Mouse (Mus musculus) skeletal muscle tissue, adult 2 months (tissue): ENCODE measurements around the gene Grb2.
A peak's percentile ranks its signal among the peaks of the same experiment; 100 is the strongest.

Experiments
- DNase-seq: peaks from one replicate; pipeline ENCODE4 v3.0.0-alpha.2; 2012; ENCODE audit warnings: low read depth, low spot score

Gene Grb2

DNA sequence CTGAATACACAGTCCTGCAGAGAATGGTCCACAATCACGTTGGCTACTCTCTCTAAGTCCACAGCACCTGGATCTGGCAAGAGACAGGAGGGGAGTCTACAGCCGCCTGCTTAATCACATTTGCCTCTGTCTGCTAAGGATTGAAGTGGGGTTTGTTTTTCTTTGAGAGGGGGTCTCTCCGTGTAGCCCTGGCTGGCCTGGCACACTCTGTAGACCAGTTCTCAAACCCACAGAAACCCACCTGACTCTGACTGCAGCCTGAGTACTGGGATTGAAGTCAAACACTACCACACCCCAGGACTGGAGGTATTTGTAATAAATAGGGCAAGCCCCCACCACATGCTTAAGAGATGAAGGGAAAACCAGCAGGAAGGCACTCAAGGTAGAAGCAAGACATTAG is 98.8 kb downstream of the Grb2 start:
- no peak for DNase-seq

GRCm38 (mm10) chr11:115608421-115609399 is 99.7 kb downstream of the Grb2 start:
- DNase-seq, result no peak

- no peak for DNase-seq
Measured at GRCm38 (mm10) chr11:115606733-115607132, 101.7 kb downstream of the Grb2 start.

DNA sequence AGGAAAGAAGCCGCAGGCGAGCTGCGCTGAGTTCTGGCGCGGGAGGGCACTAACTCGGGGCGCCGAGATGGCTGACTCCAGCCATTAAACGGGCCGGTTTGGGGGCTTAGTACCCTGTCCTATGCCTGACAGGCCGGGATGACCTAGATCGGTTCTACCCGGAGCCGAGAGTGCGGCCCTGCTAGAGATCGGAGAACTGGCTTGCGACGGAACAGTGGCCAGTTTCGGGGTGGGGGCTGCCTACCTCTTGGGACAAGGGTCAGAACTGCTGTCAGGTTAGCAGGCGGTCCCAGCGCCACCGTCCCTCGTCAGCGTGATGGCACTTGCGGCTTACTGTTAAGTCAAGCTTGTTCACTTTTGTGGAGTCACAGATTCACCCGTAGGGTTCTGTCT is 104.1 kb downstream of the Grb2 start:
- DNase-seq, result no peak

- DNase-seq, result peak; percentile 84
Measured at GRCm38 (mm10) chr11:115603476-115604303, 104.7 kb downstream of the Grb2 start, which contains the start of the genes Mrps7 and Gga3. Gene Mrps7, plus strand, starts transcription at chr11:115603925. Gene Gga3, minus strand, starts transcription at chr11:115604051.

- no peak for DNase-seq
Measured at GRCm38 (mm10) chr11:115603128-115603475, 105.3 kb downstream of the Grb2 start.

DNA sequence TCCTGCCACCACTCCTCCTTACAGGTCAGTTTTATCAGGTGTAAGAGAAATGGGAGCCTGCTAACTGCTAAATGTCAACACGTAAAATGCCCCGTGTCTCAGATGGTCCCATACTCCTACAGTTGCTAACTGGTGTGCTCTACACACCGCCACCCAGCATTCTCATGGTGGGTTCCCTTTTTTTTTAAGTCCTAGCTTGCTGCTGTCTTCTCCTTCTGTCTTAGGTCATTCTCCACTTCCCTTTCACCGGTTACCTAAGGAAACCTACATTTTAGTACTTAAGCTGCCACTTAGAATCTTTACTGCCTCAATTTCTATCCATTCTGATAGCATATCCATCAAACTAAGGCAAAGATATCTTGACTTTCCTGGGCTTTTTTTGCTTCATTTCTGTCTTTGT is 107.2 kb downstream of the Grb2 start:
- no peak for DNase-seq

DNA sequence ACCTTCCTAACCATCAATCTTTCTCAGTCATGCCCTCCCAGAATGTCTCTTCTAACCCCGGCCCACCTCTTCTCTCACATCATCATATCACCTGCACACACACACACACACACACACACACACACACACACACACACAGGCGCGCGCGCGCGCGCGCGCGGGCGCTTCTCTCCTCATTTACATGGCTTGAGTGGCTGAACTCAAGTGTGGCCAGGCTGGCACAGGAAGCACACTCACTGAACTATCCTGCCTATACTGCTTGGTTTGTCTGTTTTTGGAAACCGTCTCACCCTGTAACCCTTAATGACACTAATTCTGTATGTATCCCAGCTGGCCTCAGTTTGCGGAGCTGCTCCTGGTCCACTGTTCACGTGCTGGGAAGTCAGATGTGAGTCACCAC is 107.7 kb downstream of the Grb2 start:
- DNase-seq, result no peak

- no peak for DNase-seq
Measured at GRCm38 (mm10) chr11:115599722-115600121, 108.7 kb downstream of the Grb2 start.

DNA sequence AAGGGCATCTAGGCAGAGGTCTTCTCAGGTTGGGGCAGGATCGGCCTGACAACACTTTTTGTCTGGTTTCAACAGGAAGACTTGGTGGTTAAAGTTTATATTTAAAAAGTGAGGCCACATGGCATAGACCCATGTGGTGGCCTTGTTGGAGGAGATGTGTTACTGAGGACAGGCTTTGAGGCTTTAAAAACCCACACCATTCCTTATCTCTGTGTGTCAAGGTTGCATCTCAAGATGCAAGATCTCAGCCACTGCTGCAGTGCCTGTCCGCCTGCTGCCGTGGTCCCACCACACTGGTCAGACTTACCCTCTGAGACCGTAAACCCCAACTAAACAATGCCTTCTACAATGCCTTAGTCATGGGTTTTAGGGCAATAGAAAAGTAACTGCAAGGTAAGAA is 110.1 kb downstream of the Grb2 start:
- DNase-seq, result no peak

DNA sequence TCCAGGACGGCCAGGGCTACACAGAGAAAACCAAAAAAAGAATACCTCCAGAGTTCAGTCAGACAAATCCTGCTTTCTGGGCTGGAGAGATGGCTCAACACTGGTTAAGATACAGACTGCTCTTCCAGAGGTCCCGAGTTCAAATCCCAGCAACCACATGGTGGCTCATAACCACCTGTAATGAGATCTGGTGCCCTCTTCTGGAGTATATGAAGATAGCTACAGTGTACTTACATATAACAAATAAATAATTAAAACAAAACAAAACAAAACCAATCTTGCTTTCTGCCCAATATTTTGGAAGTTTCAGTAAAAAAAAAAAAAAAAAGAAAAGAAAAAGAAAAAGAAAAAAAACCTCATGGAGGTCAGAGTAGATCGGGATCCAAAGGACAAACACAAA is 113.2 kb downstream of the Grb2 start:
- DNase-seq, result no peak
